Mouse (Mus musculus) ovary, postnatal 14 days (tissue): ENCODE results near the gene Mbip.

Experiments
- DNase-seq: peaks from one replicate; pipeline ENCODE4 v3.0.0; 2022; ENCODE audit warnings: low spot score

The Mbip gene

DNA sequence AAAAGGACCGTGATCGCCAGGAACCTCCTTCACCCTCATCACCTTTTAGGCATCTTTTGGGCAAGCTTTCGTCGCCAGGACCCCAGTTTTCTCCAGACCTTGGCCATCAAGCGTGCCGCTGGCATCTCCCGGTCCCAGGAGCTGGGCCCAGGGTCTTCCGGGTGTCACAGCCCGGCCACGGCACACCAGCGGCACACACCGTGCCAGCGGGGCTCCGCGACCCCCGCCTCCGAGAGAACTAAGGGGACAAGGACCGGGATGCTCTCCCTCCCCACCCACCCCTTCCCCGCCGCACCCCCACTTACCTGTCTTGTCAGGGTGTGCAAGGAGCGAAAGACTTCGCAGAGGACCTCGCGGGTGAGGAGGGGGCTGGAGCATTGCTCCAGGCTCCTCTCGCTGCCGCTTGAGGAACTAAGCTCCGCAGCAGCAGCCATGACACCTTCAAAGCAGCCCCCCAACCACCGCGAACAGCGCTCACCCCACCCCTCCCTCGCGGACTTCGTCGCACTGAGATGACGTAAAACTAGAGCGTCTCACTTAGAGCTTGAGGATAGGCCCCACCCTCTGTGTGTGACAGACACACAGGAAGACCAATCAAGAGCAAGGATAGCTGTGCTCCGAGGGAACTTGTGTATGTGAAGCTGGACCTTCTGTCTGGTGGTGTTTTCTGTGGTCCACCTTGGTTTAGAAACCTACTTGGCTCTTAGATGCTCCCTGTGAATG lies at the start of gene Mbip:
Gene Mbip (minus strand): TSS at position 528 of the 723 bp plus-strand sequence.
- peak; percentile 99 for DNase-seq

GRCm38 (mm10) chr12:56387647-56388205 lies 42.0 kb upstream of the Mbip start:
- no peak for DNase-seq

- DNase-seq = no peak
Measured at GRCm38 (mm10) chr12:56386955-56387646, 41.4 kb upstream of the Mbip start.

GRCm38 (mm10) chr12:56344771-56345314 lies 851 bp downstream of the Mbip start:
- DNase-seq = no peak

DNA sequence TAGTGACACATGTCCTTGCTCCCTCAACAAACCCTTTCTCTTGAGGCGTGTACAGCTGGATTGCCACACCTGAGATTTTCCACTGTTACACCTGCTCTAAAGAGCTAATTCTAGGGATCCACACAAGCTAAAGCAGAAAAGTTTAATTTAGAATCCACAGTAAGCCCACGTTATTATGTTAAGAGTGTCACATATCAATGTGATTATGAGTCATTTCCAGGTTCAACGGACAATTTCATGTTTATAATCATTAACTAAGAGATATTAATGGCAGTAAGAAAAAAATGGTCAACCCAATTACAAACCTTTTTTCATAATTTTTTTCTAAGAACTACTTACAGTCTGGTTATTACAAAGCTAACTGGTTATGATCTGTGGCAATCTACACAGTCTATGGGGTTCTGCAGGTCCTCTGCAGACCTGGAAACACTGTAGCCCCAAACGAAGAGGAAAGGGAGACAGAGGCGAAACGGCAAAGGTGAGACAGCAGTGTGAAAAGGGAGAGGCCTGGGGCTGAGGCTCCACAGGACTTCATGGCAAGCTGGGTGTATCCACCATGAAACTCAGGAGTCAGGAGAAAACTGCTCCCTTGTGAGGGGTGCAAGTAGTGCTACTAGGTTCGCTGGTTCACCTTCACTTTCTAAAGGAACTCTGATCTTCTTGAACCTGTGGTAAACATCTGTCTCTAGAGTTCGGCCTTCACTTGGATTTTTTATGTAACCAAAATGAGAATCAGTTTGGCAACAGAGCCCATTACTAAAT lies 6.2 kb downstream of the Mbip start:
- no peak for DNase-seq

- DNase-seq = no peak
Measured at GRCm38 (mm10) chr12:56333461-56333860, 12.2 kb downstream of the Mbip start.

DNA sequence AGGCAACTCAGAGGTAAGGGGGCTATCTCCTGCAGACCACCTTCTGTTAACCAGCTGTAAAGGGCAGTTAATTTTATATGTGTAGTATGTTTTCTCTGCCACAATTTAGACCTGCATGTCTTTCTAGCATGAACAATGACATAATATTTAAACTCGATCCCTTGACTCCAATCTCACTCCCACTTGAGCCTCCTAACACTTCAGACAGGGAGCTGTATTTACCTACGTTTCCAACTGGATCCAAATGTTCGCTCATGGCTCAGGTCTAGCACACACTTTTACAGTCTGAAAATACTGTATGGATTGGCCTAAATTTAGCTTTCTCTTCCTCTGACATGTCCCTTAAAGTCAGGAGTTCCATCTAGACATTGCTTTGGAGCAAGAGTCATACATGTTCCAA lies 13.2 kb downstream of the Mbip start:
- DNase-seq = no peak

GRCm38 (mm10) chr12:56327448-56327998 lies 18.2 kb downstream of the Mbip start:
- no peak for DNase-seq

DNA sequence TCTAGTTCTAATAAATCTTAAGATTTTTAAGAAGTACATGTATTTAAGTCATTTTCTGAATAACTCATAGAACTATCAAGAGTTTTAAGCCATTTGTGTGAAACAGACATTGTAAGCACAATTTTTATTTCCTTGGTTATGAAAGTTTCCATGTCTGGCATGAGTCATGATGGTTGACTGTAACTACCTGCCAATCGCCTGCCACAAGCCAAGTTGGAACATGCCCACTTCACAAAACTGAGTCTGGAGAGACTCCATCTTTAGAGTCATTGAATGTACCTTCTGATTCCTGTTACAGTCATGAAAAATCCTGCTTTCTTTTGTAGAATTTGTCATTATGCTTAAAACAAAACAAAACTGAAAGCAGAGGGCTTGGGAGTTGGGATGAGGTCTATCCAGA lies 19.8 kb downstream of the Mbip start:
- no peak for DNase-seq

DNA sequence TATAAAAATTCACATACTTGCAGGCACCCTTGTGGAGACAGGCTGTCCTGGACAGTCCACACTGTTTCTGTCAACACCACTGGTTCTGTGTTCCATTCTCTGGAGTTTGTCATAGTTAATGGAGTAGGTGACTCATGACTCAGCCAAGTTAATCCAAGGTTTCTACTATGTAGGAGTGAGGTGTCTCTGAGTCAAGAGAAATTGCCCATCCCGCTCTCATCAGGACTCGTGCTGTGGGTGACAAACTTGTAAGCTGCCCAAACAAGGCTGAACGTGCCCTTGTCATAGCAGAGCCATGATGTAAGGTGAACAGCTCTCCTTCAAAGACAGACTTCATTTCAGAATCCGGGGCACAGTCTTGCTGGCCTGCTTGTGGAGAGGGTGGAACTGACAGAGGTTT lies 26.8 kb downstream of the Mbip start:
- no peak for DNase-seq

DNA sequence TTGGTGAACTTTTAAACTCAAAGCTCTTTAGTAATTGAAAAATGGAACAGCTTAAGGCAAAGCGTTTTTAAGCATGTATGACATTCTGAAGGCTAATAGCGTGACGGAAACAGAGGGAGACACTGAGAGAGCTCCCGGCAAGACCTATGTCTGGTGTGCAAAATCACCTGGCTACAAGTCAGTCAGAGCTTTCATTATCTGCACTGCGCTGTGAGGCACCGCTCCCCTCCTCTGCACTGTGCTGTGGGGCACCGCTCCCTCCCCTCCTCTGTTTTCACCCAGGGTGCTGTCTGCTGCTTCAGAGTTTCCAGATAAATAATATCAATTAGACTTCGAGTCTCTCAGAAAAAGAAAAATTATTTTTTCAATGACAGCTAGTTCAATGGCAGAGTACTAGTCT lies 27.6 kb downstream of the Mbip start:
- no peak for DNase-seq

- DNase-seq = no peak
Measured at GRCm38 (mm10) chr12:56305758-56306157, 39.9 kb downstream of the Mbip start.

DNA sequence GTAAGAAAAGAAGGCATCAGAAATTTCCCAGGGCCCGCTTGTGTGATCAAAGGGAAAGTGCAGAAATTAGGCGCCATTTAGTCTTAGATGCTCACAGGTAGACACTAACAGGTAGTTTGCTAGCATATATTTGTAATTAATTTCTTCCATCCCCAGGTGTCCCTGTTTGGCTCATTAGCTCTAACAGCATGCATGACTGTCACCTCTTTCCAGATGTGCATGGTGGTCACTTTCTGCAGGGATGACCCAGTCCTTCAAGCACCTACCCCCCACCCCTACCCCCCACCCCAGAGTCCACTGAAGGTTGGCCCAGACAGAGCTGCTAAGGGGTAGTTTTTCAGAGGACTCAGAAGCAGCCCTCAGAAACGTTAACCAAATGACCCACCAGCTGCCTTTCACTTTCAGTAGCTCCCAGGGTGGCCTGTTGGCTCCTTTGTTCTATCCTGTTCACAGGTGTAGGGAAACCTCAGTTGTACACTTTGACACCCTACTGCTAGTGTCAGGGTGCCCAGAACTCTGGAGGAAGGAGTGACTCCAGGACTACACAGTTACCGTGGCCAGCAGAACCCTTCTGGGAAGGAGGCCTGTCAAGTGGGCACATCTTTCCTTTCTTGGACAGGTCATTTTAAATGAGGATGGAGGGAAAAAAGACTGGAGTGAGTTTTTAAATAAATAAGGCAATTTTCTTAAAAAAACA lies 43.2 kb downstream of the Mbip start:
- no peak for DNase-seq

DNA sequence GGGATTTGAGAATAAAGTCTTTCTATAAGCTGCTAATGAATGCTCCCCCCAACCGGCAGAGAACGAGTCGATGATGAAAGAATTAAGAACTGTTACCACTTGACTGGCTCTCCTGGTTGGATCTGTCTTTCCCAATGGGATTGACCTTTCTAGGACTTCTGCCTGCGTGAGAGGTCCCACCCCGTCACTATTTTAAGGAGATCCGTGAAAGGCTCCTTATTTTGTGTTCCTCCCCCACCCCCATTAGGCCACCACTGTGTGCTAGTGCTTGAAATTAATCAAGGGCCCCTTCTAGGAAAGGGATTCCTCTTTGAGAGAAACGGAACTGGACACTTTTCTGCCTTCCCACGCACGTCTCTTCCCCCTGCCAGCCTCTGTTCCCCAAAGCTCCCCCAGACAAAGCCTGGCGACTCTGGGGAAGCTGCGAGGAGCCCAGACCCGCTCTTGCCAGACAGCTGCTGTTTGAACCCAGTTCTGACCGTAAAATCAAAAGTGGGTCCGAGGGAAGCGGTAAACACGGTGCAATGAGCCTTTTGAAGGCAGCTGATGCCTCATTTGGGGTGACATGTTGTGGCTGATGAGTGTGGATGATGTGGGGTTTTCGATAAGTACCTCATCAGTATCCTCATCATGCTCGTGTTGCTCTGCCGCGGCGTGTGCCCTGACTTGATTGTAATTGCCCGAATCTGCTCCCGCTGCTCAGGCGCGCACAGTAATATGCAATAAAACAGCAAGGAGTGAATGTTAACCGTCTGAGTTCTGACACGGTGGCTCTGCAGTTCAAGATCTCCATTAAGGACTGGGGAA lies 44.0 kb downstream of the Mbip start:
- DNase-seq = no peak

DNA sequence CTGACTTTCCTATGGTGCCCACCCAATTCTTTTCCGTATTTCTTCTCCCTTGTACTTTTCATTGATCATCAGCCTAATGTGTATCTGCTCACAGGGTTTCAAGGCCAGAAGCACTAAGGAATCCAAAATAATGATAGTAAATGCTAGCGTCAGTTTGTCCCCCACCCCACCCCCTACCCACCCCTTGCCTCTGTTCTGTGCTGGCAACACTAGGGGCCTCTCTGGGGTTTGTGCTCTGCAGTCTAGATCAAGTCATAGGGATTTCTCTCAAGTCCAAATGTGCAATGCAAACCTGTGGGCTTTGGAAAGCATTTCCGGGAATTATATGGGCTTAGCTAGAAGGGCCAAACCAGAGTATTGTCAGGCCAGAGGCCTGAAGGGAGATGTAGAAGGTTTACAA lies 46.1 kb downstream of the Mbip start:
- DNase-seq = no peak

DNA sequence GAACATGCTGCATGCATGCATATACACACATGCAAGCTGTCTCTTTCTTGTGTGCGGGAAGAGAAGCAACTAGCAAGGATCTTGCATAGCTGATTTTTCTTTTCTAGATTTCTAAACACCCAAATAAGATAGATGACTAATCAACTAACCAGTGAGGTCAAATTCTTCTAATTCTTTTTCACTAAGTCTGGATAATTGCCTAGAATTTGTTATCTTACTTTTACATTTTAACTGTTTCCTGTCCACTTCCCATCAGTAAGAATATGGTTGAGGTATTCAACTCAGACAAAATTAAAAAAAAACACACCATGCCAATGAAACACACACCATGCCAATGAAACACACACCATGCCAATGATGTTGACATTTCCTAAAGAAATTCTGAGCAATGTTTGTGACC lies 46.8 kb downstream of the Mbip start:
- DNase-seq = no peak

GRCm38 (mm10) chr12:56297921-56298830 lies 47.5 kb downstream of the Mbip start:
- no peak for DNase-seq

DNA sequence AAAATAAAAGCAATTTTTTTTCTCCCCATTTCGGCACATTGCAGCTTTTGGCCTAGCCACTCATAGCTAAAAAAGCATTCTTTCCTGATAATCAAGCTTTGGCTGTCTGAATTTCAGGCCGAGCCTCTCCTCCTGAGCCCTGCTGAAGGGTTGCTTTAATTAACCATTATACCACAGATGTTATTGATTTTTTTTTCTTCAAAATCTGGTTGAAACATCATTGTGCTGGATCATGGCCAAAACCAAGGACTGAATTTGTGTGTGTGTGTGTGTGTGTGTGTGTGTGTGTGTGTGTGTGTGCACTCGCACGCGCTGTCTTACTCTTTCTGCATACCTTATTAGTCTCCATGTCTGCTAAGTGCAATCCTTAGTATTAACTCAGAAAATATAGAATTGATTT lies 48.6 kb downstream of the Mbip start:
- DNase-seq = no peak

DNA sequence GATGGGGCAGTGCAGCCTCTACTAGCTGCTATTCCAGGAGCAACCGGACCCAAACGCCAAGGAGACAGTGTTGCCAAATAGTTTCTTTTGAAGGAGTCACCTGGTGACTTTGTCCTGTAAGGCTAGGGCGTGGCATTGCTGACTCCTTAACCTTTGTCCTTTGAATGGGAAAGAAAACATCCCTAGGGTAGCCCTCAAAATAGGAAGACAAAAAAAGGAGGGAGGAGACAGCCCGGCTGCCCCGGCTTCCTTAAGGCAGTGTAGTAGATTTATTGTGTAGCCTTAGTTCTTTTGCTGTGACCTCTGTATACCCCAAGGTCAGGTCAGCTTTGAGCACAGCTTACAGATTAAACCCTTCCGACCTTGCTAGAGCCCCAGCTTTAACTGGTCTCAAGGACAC lies 49.2 kb downstream of the Mbip start:
- DNase-seq = no peak

DNA sequence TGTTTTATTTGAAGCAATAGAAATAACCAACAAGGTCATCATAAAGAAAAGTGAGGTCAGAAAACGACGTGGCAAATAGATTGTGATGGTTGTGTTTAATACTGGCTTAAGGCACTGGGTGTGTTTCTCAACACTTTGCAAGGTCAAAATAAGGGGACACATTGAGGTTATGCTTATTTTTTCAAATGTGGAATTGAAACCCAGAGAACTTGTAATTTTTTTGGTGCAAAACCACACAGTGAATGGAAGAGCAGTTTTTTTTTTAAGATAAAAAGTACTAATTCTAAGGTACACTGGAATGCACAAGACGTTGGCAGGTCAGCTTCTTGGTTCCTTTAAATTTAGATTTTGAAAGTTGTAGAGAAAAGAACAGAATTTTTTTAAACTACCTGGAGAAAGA lies 50.5 kb downstream of the Mbip start:
- no peak for DNase-seq
